Mouse (Mus musculus) MEL (cell line): ENCODE results near the gene Sag. TPM values are rescaled to one million over a fixed set of nuclear protein-coding genes. Genes with fewer than 3 reads are reported as not detected.

Experiments
- DNase-seq: peaks from one replicate; pipeline ENCODE4 v3.0.0; 2011; ENCODE audit warnings: low read depth, low spot score
- H3K27ac ChIP-seq: 2 replicates; pipeline ENCODE4 v1.5.1; 2012; ENCODE audit warnings: low read depth, mild to moderate bottlenecking, control low read depth, low read length, moderate library complexity; ENCODE audit not compliant: control insufficient read depth
- H3K27me3 ChIP-seq, 2 experiments: fragments of 150-350 bp in 1 of 2; sonication (generic) in 1 of 2; 2 replicates each; pipeline ENCODE4 v1.6.1; 2012; ENCODE audit warnings: low read length in 2 of 2, mild to moderate bottlenecking in 2 of 2, improper control_type of control experiment in 1 of 2, moderate library complexity in 1 of 2; ENCODE audit not compliant: insufficient read depth in 2 of 2, control insufficient read depth in 1 of 2
- H3K36me3 ChIP-seq, 2 experiments: 2 replicates each; pipeline ENCODE4 v1.6.1; 2012 to 2014; ENCODE audit warnings: low read length in 2 of 2, improper control_type of control experiment in 1 of 2, inconsistent platforms in 1 of 2, mild to moderate bottlenecking in 1 of 2; ENCODE audit not compliant: insufficient read depth in 2 of 2, control insufficient read depth in 1 of 2
- H3K4me1 ChIP-seq, 2 experiments: fragments of 150-350 bp in 1 of 2; sonication (generic) in 1 of 2; 2 replicates each; pipeline ENCODE4 v1.6.1; 2012; ENCODE audit warnings: low read length in 2 of 2, improper control_type of control experiment in 1 of 2, mild to moderate bottlenecking in 1 of 2; ENCODE audit not compliant: insufficient read depth in 2 of 2, control insufficient read depth in 1 of 2
- H3K4me3 ChIP-seq, 2 experiments: fragments of 150-350 bp in 1 of 2; sonication (generic) in 1 of 2; 2 replicates each; pipeline ENCODE4 v1.5.1; 2012; ENCODE audit warnings: low read depth in 2 of 2, low read length in 2 of 2, mild to moderate bottlenecking in 2 of 2, moderate library complexity in 2 of 2, control low read depth in 1 of 2, improper control_type of control experiment in 1 of 2; ENCODE audit not compliant: control insufficient read depth in 1 of 2, insufficient read depth in 1 of 2
- H3K79me2 ChIP-seq: 2 replicates; pipeline ENCODE4 v1.6.1; 2012; ENCODE audit warnings: mild to moderate bottlenecking, low read length, moderate library complexity; ENCODE audit not compliant: control insufficient read depth, poor library complexity, insufficient read depth
- H3K9ac ChIP-seq: 2 replicates; pipeline ENCODE4 v1.6.1; 2012; ENCODE audit warnings: low read depth, mild to moderate bottlenecking, control low read depth, low read length, moderate library complexity; ENCODE audit not compliant: control insufficient read depth, poor library complexity, severe bottlenecking
- H3K9me3 ChIP-seq: fragments of 150-350 bp; sonication (generic); replicated peaks from 2 replicates; pipeline ENCODE4 v1.6.1; 2012; ENCODE audit warnings: mild to moderate bottlenecking, low read length, improper control_type of control experiment, moderate library complexity; ENCODE audit not compliant: insufficient read depth
- BHLHE40 ChIP-seq: IDR thresholded peaks from 2 replicates; pipeline ENCODE4 v1.6.1; 2012; ENCODE audit warnings: low read depth, mild to moderate bottlenecking, inconsistent platforms, low read length, improper control_type of control experiment, borderline replicate concordance
- CHD1 ChIP-seq: IDR thresholded peaks from 2 replicates; pipeline ENCODE4 v1.6.1; 2012; ENCODE audit warnings: low read depth, mild to moderate bottlenecking, inconsistent platforms, low read length, improper control_type of control experiment
- CHD2 ChIP-seq: IDR thresholded peaks from 2 replicates; pipeline ENCODE4 v1.6.1; 2011; ENCODE audit warnings: low read length, improper control_type of control experiment
- CTCF ChIP-seq, 3 experiments: IDR thresholded peaks in 2 of 3; conservative IDR thresholded peaks in 1 of 3; 2 replicates each; pipeline ENCODE4 v1.5.1; 2011 to 2012; ENCODE audit warnings: low read length in 3 of 3, low read depth in 2 of 3, mild to moderate bottlenecking in 2 of 3, improper control_type of control experiment in 1 of 3, inconsistent platforms in 1 of 3, mixed read lengths in 1 of 3, moderate library complexity in 1 of 3; ENCODE audit not compliant: control insufficient read depth in 1 of 3, insufficient read depth in 1 of 3, poor library complexity in 1 of 3, severe bottlenecking in 1 of 3
- E2F4 ChIP-seq: IDR thresholded peaks from 2 replicates; pipeline ENCODE4 v1.6.1; 2011; ENCODE audit warnings: low read depth, low read length, improper control_type of control experiment, borderline replicate concordance
- ELF1 ChIP-seq: IDR thresholded peaks from 2 replicates; pipeline ENCODE4 v1.6.1; 2014; ENCODE audit warnings: low read depth, mild to moderate bottlenecking, inconsistent platforms, low read length, improper control_type of control experiment, moderate library complexity
- ETS1 ChIP-seq: IDR thresholded peaks from 2 replicates; pipeline ENCODE4 v1.6.1; 2012; ENCODE audit warnings: low read depth, mild to moderate bottlenecking, inconsistent platforms, low read length, improper control_type of control experiment, moderate library complexity
- GABPA ChIP-seq: IDR thresholded peaks from 2 replicates; pipeline ENCODE4 v1.6.1; 2012; ENCODE audit warnings: low read depth, mild to moderate bottlenecking, inconsistent platforms, low read length, improper control_type of control experiment, moderate library complexity
- GATA1 ChIP-seq: IDR thresholded peaks from 2 replicates; pipeline ENCODE4 v1.6.1; 2011; ENCODE audit warnings: low read depth, low read length, improper control_type of control experiment
- HCFC1 ChIP-seq: IDR thresholded peaks from 2 replicates; pipeline ENCODE4 v1.6.1; 2012; ENCODE audit warnings: low read depth, mild to moderate bottlenecking, inconsistent platforms, low read length, improper control_type of control experiment, moderate library complexity
- JUND ChIP-seq: IDR thresholded peaks from 2 replicates; pipeline ENCODE4 v1.6.1; 2011; ENCODE audit warnings: low read depth, mild to moderate bottlenecking, improper control_type of control experiment, low read length
- KAT2A ChIP-seq: conservative IDR thresholded peaks from 2 replicates; pipeline ENCODE4 v1.6.1; 2012; ENCODE audit warnings: low read depth, low read length, improper control_type of control experiment, inconsistent platforms
- MAFK ChIP-seq: IDR thresholded peaks from 2 replicates; pipeline ENCODE4 v1.6.1; 2011; ENCODE audit warnings: low read depth, mild to moderate bottlenecking, low read length, improper control_type of control experiment, borderline replicate concordance
- MAX ChIP-seq: IDR thresholded peaks from 2 replicates; pipeline ENCODE4 v1.6.1; 2011; ENCODE audit warnings: low read length, improper control_type of control experiment
- MEF2A ChIP-seq: IDR thresholded peaks from 2 replicates; pipeline ENCODE4 v1.6.1; 2014; ENCODE audit warnings: low read depth, mild to moderate bottlenecking, inconsistent platforms, low read length, improper control_type of control experiment; ENCODE audit not compliant: poor library complexity, insufficient replicate concordance, severe bottlenecking; ENCODE audit errors: extremely low read depth
- MXI1 ChIP-seq: IDR thresholded peaks from 2 replicates; pipeline ENCODE4 v1.6.1; 2011; ENCODE audit warnings: mild to moderate bottlenecking, low read depth, low read length, improper control_type of control experiment
- MYC ChIP-seq: IDR thresholded peaks from 2 replicates; pipeline ENCODE4 v1.6.1; 2011; ENCODE audit warnings: low read depth, mild to moderate bottlenecking, low read length, improper control_type of control experiment, moderate library complexity
- NELFE ChIP-seq: IDR thresholded peaks from 2 replicates; pipeline ENCODE4 v1.6.1; 2011; ENCODE audit warnings: low read depth, low read length, improper control_type of control experiment
- NRF1 ChIP-seq: IDR thresholded peaks from 2 replicates; pipeline ENCODE4 v1.6.1; 2014; ENCODE audit warnings: low read depth, mild to moderate bottlenecking, inconsistent platforms, low read length, improper control_type of control experiment, moderate library complexity; ENCODE audit not compliant: poor library complexity, insufficient read depth, severe bottlenecking
- POLR2A ChIP-seq, 2 experiments: IDR thresholded peaks; 2 replicates each; pipeline ENCODE4 v1.6.1; 2011 to 2012; ENCODE audit warnings: low read length in 2 of 2, mild to moderate bottlenecking in 2 of 2, control low read depth in 1 of 2, improper control_type of control experiment in 1 of 2, low read depth in 1 of 2, moderate library complexity in 1 of 2; ENCODE audit not compliant: control insufficient read depth in 1 of 2, insufficient read depth in 1 of 2, poor library complexity in 1 of 2
- POLR2AphosphoS2 ChIP-seq: IDR thresholded peaks from 2 replicates; pipeline ENCODE4 v1.6.1; 2011; ENCODE audit warnings: low read length, improper control_type of control experiment
- RAD21 ChIP-seq: IDR thresholded peaks from 2 replicates; pipeline ENCODE4 v1.6.1; 2011; ENCODE audit warnings: mild to moderate bottlenecking, low read depth, low read length, improper control_type of control experiment
- RCOR1 ChIP-seq: IDR thresholded peaks from 2 replicates; pipeline ENCODE4 v1.6.1; 2012; ENCODE audit warnings: low read depth, mild to moderate bottlenecking, inconsistent platforms, low read length, improper control_type of control experiment
- SMC3 ChIP-seq: IDR thresholded peaks from 2 replicates; pipeline ENCODE4 v1.6.1; 2011; ENCODE audit warnings: low read depth, low read length, improper control_type of control experiment
- TAL1 ChIP-seq: IDR thresholded peaks from 2 replicates; pipeline ENCODE4 v1.6.1; 2012; ENCODE audit warnings: mild to moderate bottlenecking, inconsistent platforms, low read length, moderate library complexity, mixed read lengths
- TBP ChIP-seq: IDR thresholded peaks from 2 replicates; pipeline ENCODE4 v1.8.0; 2011; ENCODE audit warnings: low read depth, low read length, improper control_type of control experiment
- TCF12 ChIP-seq: IDR thresholded peaks from 2 replicates; pipeline ENCODE4 v1.6.1; 2014; ENCODE audit warnings: low read depth, mild to moderate bottlenecking, inconsistent platforms, low read length, improper control_type of control experiment, moderate library complexity
- USF1 ChIP-seq: IDR thresholded peaks from 2 replicates; pipeline ENCODE4 v1.6.1; 2014; ENCODE audit warnings: low read depth, mild to moderate bottlenecking, inconsistent platforms, low read length, improper control_type of control experiment, moderate library complexity
- USF2 ChIP-seq, 2 experiments: IDR thresholded peaks; 2 replicates each; pipeline ENCODE4 v1.6.1; 2011 to 2012; ENCODE audit warnings: improper control_type of control experiment in 2 of 2, low read length in 2 of 2, borderline replicate concordance in 1 of 2, inconsistent platforms in 1 of 2, low read depth in 1 of 2, mild to moderate bottlenecking in 1 of 2; ENCODE audit not compliant: insufficient read depth in 1 of 2
- ZC3H11A ChIP-seq: IDR thresholded peaks from 2 replicates; pipeline ENCODE4 v1.6.1; 2012; ENCODE audit warnings: low read depth, mild to moderate bottlenecking, inconsistent platforms, low read length, improper control_type of control experiment
- ZKSCAN1 ChIP-seq: IDR thresholded peaks from 2 replicates; pipeline ENCODE4 v1.6.1; 2012; ENCODE audit warnings: low read depth, mild to moderate bottlenecking, inconsistent platforms, low read length, improper control_type of control experiment, moderate library complexity
- ZNF384 ChIP-seq: IDR thresholded peaks from 2 replicates; pipeline ENCODE4 v1.6.1; 2012; ENCODE audit warnings: low read depth, mild to moderate bottlenecking, inconsistent platforms, low read length, improper control_type of control experiment
- polyA plus RNA-seq, 2 experiments: library from polyadenylated mRNA; stranded (reverse) in 1 of 2; unstranded in 1 of 2; fragments of >175 nt in 1 of 2; fragments of >200 nt in 1 of 2; gene quantifications; 2 replicates each; pipeline versions ENCODE4 v1.2.1 to v1.2.4; 2012; ENCODE audit warnings: low replicate concordance in 2 of 2, low read depth in 1 of 2; ENCODE audit not compliant: insufficient read length in 2 of 2, insufficient read depth in 1 of 2, missing spikeins in 1 of 2
- total RNA-seq: library from RNA; depleted of rRNA; stranded (reverse); fragments of 300-350 nt; gene quantifications from 2 replicates; pipeline ENCODE4 v1.2.3, GENCODE M21; 2012

The Sag gene
- total and polyA plus RNA-seq, 3 experiments: 2.5 to 4.1 TPM; not detected in 1

DNA sequence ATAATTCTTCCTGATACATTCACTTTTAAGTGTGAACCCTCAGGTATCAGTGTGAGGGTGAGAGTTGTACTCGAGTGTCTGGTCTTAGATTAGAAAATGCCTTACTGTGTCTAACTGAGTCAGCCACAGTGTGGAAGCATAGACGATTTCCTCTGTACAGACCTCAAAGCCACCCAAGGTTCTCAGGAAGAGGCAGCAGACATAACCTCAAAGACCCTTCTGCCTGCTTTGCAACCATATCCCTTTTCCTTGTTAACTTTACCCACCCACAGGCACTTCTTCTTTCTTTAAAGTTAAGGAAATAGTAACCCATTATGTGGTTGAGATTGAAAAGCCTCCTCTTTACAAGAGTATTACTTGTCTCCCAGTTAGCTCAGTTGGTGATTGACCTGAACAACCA lies 37.7 kb upstream of the Sag start:
- TF ChIP-seq HCFC1: no peak
- TF ChIP-seq ELF1: no peak
- H3K79me2 ChIP-seq: peaks cover 1% of the 10 kb centered on the region
- no peak overlapping the region for H3K9ac ChIP-seq
- no peaks in the 10 kb centered on the region for H3K9me3 ChIP-seq
- H3K27ac ChIP-seq: no peak overlapping the region
- no peak for DNase-seq
- peaks cover 21 to 47% of the 10 kb centered on the region in 2 experiments for H3K36me3 ChIP-seq
- no peaks in the 10 kb centered on the region for H3K27me3 ChIP-seq
- no peak overlapping the region for H3K4me3 ChIP-seq
- H3K4me1 ChIP-seq: peaks cover 26 to 31% of the 10 kb centered on the region in 2 experiments

DNA sequence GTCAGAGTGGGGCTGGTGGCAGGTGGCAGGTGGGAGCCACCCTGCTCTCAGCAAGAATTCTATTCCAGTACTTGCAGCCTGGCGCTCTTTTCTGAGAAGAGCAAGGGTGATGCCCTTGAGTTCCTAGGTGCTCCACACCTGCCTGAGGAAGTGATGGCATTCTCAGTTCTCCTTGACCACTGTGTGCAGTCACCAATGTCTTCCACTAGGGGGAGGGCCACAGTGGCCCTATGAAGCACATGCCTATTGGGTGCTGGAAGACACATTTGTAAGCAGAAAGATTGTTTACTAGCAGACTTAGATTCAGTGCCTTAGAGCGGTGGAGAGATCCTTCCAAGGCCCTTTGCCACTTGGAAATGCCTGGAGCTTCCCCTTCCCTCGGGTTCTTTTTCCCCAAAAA lies 37.2 kb upstream of the Sag start:
- Histone ChIP-seq H3K79me2 (peaks cover 1% of the 10 kb centered on the region), H3K9me3 (no peaks in the 10 kb centered on the region), H3K4me3 (no peak overlapping the region), H3K9ac (no peak overlapping the region), H3K4me1 (peaks cover 31 to 36% of the 10 kb centered on the region in 2 experiments), H3K36me3 (peaks cover 22 to 52% of the 10 kb centered on the region in 2 experiments), H3K27ac (no peak overlapping the region), H3K27me3 (no peaks in the 10 kb centered on the region)
- peak; percentile 58 for DNase-seq
- TF ChIP-seq ETS1 (no peak), GABPA (no peak), ZKSCAN1 (no peak), ZNF384 (no peak), SMC3 (peak; percentile 54), GATA1 (no peak), USF2 (IDR thresholded peaks at IDR 0.05; ENCODE audit: borderline replicate concordance in 1 of 2, insufficient read depth in 1 of 2, low read depth in 1 of 2, low read length in 2 of 2) (no peak), CTCF (IDR thresholded peaks at IDR 0.05 in 2 of 3, conservative IDR thresholded peaks at IDR 0.05 in 1 of 3; ENCODE audit: control insufficient read depth in 1 of 3, insufficient read depth in 1 of 3, low read depth in 2 of 3, low read length in 3 of 3, poor library complexity in 1 of 3, severe bottlenecking in 1 of 3) (peak; percentile 63 to 91 (median 72)), ELF1 (no peak), KAT2A (no peak), CHD2 (no peak), BHLHE40 (no peak), NRF1 (no peak), MAFK (no peak), E2F4 (no peak), RAD21 (peak; percentile 39), MYC (peak; percentile 62; the same call in 1 of the 2 replicates), HCFC1 (no peak), TBP (no peak), TAL1 (no peak), TCF12 (no peak), CHD1 (no peak), MXI1 (no peak), POLR2AphosphoS2 (no peak), MEF2A (no peak), NELFE (no peak), RCOR1 (no peak), JUND (no peak), USF1 (no peak), POLR2A (IDR thresholded peaks at IDR 0.05; ENCODE audit: control insufficient read depth in 1 of 2, insufficient read depth in 1 of 2, low read depth in 1 of 2, low read length in 2 of 2, poor library complexity in 1 of 2) (no peak), MAX (no peak), ZC3H11A (no peak)
